Comparison of ENCODE assay signal across 21 mouse cellular contexts in genomic region chr11:74956006-74956405, GRCm38 (mm10).
"Had no signal": no experiment of that assay in that cellular context is flagged by ENCODE, and none has a peak within 500 bp of the region (broad histone marks: within the 10 kb centered on the region; RNA-seq: fewer than 3 reads in every experiment).

No protein-coding gene starts in this region.

- H3K4me1 ChIP-seq: hindbrain, embryonic 10.5 days; hindbrain, embryonic 12.5 days; intestine, embryonic 15.5 days; limb, embryonic 13.5 days; limb, embryonic 15.5 days had no signal

- DNase-seq: gastrocnemius, adult 2 months; gastrocnemius, postnatal 10 days; gastrocnemius, postnatal 25 days; heart, adult 18-20 months; heart, postnatal 10 days; heart, postnatal 4 days; kidney, adult 18-20 months; kidney, adult 8-10 months; kidney, postnatal 10 days; kidney, postnatal 25 days; layer of hippocampus, adult 9-11 months; layer of hippocampus, postnatal 36 days; left cerebral cortex, postnatal 4 days had no signal

- H3K4me3 ChIP-seq: gastrocnemius, adult 2 months; hindbrain, embryonic 10.5 days; hindbrain, embryonic 12.5 days; intestine, embryonic 15.5 days; limb, embryonic 13.5 days; limb, embryonic 15.5 days; liver, embryonic 12.5 days had no signal

- H3K9ac ChIP-seq: hindbrain, embryonic 12.5 days; hindbrain, embryonic 14.5 days; intestine, embryonic 15.5 days; limb, embryonic 13.5 days; limb, embryonic 15.5 days; liver, embryonic 12.5 days; liver, embryonic 14.5 days had no signal

- H3K9me3 ChIP-seq: hindbrain, embryonic 10.5 days; hindbrain, embryonic 12.5 days; intestine, embryonic 15.5 days; limb, embryonic 13.5 days; limb, embryonic 15.5 days; liver, embryonic 12.5 days had no signal

- H3K36me3 ChIP-seq: intestine, embryonic 15.5 days had no signal

- H3K27ac ChIP-seq: gastrocnemius, adult 2 months; hindbrain, embryonic 10.5 days; hindbrain, embryonic 12.5 days; hindbrain, embryonic 14.5 days; limb, embryonic 13.5 days; liver, embryonic 12.5 days; liver, embryonic 14.5 days had no signal
